Mouse (Mus musculus): ENCODE measurements around the gene Klk15. TPM values are rescaled to one million over a fixed set of nuclear protein-coding genes. Genes with fewer than 3 reads are reported as not detected.
"Not testable (repeated sequence)": the region's sequence is repeated elsewhere in the genome, so short reads cannot be mapped to it uniquely, and the experiment has no call there.

The Klk15 gene
- polyA plus RNA-seq, 1 experiment, result not detected

DNA sequence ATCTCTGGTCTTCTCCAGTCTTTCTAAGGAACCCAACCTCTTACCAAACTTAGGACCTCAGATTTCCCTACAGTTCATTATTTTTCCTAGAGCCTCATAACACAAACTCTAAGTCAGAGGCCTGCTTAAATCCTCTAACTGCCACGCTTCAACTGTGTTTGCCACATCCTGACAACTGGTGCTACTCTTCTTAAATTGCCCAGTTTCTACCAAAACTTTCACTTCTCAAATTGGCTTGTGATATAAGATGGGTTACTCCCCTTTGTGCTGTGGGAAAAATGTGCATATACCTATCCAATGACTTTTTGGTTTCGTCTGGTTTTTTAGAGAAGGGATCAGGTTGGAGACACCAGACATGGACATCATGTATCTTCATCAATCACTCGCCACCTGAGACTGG, 33.5 kb downstream of the Klk15 start:
- Histone ChIP-seq H3K27me3 (replicated peaks) (no peaks in the 10 kb centered on the region), H3K4me1 (no peaks in the 10 kb centered on the region), H3K9me3 (no peaks in the 10 kb centered on the region), H3K36me3 (replicated peaks; ENCODE audit: low read length) (no peaks in the 10 kb centered on the region), H3K4me3 (replicated peaks) (no peak overlapping the region)
- TF ChIP-seq GATA1 (IDR thresholded peaks at IDR 0.05; ENCODE audit: borderline replicate concordance, low read length), result no peak
- no peak for TF ChIP-seq FLI1 (IDR thresholded peaks at IDR 0.05; ENCODE audit: low read length)

GRCm38 (mm10) chr7:43967612-43968011, 34.1 kb downstream of the Klk15 start:
- TF ChIP-seq GATA1 (IDR thresholded peaks at IDR 0.05; ENCODE audit: borderline replicate concordance, low read length), result no peak
- TF ChIP-seq FLI1 (IDR thresholded peaks at IDR 0.05; ENCODE audit: low read length), result no peak
- Histone ChIP-seq H3K4me3 (replicated peaks) (no peak overlapping the region), H3K27me3 (replicated peaks) (no peaks in the 10 kb centered on the region), H3K9me3 (no peaks in the 10 kb centered on the region), H3K36me3 (replicated peaks; ENCODE audit: low read length) (no peaks in the 10 kb centered on the region), H3K4me1 (no peaks in the 10 kb centered on the region)

DNA sequence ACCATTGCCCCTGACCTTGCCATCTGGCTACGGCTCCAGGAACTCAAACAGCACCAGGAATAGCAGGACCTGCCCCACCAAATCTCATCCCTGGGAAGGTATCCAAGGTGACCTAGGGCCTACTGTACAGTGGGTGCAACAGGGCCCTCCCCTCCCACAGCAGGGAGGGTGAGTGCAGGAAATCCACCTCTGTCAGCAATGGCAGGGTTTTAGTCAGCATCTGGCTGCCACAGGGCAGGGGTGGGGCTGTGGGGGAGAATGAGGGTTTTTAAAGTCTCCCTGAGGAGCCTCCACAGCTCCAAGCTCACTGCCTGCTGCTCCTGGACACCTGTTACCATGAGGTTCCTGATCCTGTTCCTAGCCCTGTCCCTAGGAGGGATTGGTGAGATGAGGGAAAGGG, 42.2 kb downstream of the Klk15 start, which contains the start of gene Klk1b9:
Gene Klk1b9, plus strand, starts transcription at position 301 of the 400 bp plus-strand sequence.
- not testable (repeated sequence) for H3K4me1 ChIP-seq; H3K27me3 ChIP-seq (replicated peaks); H3K9me3 ChIP-seq; H3K36me3 ChIP-seq (replicated peaks; ENCODE audit: low read length); H3K4me3 ChIP-seq (replicated peaks)

DNA sequence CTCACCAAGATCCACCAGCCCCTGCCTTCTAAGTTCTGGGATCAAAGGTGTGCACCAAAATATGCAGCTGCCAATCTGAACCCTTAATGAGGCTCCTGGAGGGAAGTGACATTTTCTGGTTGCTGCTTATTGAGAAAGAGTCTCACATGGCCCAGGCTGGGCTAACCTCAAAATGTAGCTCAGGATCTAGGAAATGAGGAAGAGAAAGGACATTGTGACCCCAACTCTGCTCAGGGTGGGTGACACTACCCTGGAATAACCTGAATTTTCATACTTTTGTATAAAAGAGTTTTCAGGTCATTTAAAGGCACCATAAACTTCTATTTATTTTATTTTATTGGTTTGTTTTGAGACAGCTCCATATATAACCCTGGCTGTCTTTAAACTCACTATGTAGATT, 52.1 kb downstream of the Klk15 start:
- Histone ChIP-seq H3K36me3 (replicated peaks; ENCODE audit: low read length) (no peaks in the 10 kb centered on the region), H3K4me1 (no peaks in the 10 kb centered on the region), H3K27me3 (replicated peaks) (no peaks in the 10 kb centered on the region), H3K4me3 (replicated peaks) (no peak overlapping the region), H3K9me3 (no peaks in the 10 kb centered on the region; the same call in 1 of the 2 replicates)
- TF ChIP-seq GATA1 (IDR thresholded peaks at IDR 0.05; ENCODE audit: borderline replicate concordance, low read length), result no peak
- no peak for TF ChIP-seq FLI1 (IDR thresholded peaks at IDR 0.05; ENCODE audit: low read length)

Other genes with a start within 250 kb of the Klk15 start
- not detected in 2 replicates for gene Klk14, start 243.3 kb upstream of the Klk15 start, polyA plus RNA-seq (2012; ENCODE audit: insufficient read depth, low replicate concordance)
- not detected in 2 replicates for gene Klk13, start 221.2 kb upstream of the Klk15 start, polyA plus RNA-seq (2012; ENCODE audit: insufficient read depth, low replicate concordance)
- not detected in 2 replicates for gene Klk12, start 164.8 kb upstream of the Klk15 start, polyA plus RNA-seq (2012; ENCODE audit: insufficient read depth, low replicate concordance)
- gene Klk11, start 159.1 kb upstream of the Klk15 start, polyA plus RNA-seq (2012; ENCODE audit: insufficient read depth, low replicate concordance), result not detected in 2 replicates
- gene Klk10, start 152.7 kb upstream of the Klk15 start, polyA plus RNA-seq (2012; ENCODE audit: insufficient read depth, low replicate concordance), result not detected in 2 replicates
- not detected in 2 replicates for gene Klk9, start 141.8 kb upstream of the Klk15 start, polyA plus RNA-seq (2012; ENCODE audit: insufficient read depth, low replicate concordance)
- 4.3 and 26.2 TPM in 2 replicates for gene Klk8, start 136.2 kb upstream of the Klk15 start, polyA plus RNA-seq (2012; ENCODE audit: insufficient read depth, low replicate concordance)
- not detected in 2 replicates for gene Klk7, start 122.4 kb upstream of the Klk15 start, polyA plus RNA-seq (2012; ENCODE audit: insufficient read depth, low replicate concordance)
- not detected in 2 replicates for gene Klk6, start 109.2 kb upstream of the Klk15 start, polyA plus RNA-seq (2012; ENCODE audit: insufficient read depth, low replicate concordance)
- gene Klk5, start 91.8 kb upstream of the Klk15 start, polyA plus RNA-seq (2012; ENCODE audit: insufficient read depth, low replicate concordance), result not detected in 2 replicates
- not detected in 2 replicates for gene Klk4, start 52.6 kb upstream of the Klk15 start, polyA plus RNA-seq (2012; ENCODE audit: insufficient read depth, low replicate concordance)
- gene Klk1b8, start 16.9 kb downstream of the Klk15 start, polyA plus RNA-seq (2012; ENCODE audit: insufficient read depth, low replicate concordance), result not detected in 2 replicates
- not detected in 2 replicates for gene Klk1b1, start 33.0 kb downstream of the Klk15 start, polyA plus RNA-seq (2012; ENCODE audit: insufficient read depth, low replicate concordance)
- not detected in 2 replicates for gene Klk1b9, start 42.3 kb downstream of the Klk15 start, polyA plus RNA-seq (2012; ENCODE audit: insufficient read depth, low replicate concordance)
- gene Klk1b11, start 62.1 kb downstream of the Klk15 start, polyA plus RNA-seq (2012; ENCODE audit: insufficient read depth, low replicate concordance), result not detected in 2 replicates
- gene Klk1b26, start 78.4 kb downstream of the Klk15 start, polyA plus RNA-seq (2012; ENCODE audit: insufficient read depth, low replicate concordance), result not detected in 2 replicates
- gene Klk1b27, start 118.5 kb downstream of the Klk15 start, polyA plus RNA-seq (2012; ENCODE audit: insufficient read depth, low replicate concordance), result not detected in 2 replicates
- not detected in 2 replicates for gene Klk1b21, start 168.6 kb downstream of the Klk15 start, polyA plus RNA-seq (2012; ENCODE audit: insufficient read depth, low replicate concordance)
- gene Klk1b22, start 178.9 kb downstream of the Klk15 start, polyA plus RNA-seq (2012; ENCODE audit: insufficient read depth, low replicate concordance), result not detected in 2 replicates
- not detected in 2 replicates for gene Klk1b16, start 203.0 kb downstream of the Klk15 start, polyA plus RNA-seq (2012; ENCODE audit: insufficient read depth, low replicate concordance)

All from megakaryocyte, embryonic 14.5 days (primary cell).